Mouse (Mus musculus) lung, postnatal 0 days (tissue): Measurements from ENCODE around the gene Iqsec1.

ENCODE experiments used
- CTCF ChIP-seq: IDR thresholded peaks from 2 replicates; pipeline ENCODE4 v1.5.1; 2016; ENCODE audit warnings: antibody characterized with exemption, mild to moderate bottlenecking
- EP300 ChIP-seq: IDR thresholded peaks from 2 replicates; pipeline ENCODE4 v1.6.1; 2016; ENCODE audit warnings: antibody characterized with exemption, mild to moderate bottlenecking, control low read depth

GRCm38 (mm10) chr6:90660398-90661028, 328.0 kb downstream of the Iqsec1 start:
- TF ChIP-seq EP300 = peak; percentile 76
- TF ChIP-seq CTCF = no peak
